Mouse (Mus musculus): ENCODE results near the gene Serpina3b. TPM values are rescaled to one million over a fixed set of nuclear protein-coding genes. Genes with fewer than 3 reads are reported as not detected.

Gene Serpina3b
- not detected in 2 replicates for polyA plus RNA-seq (2015; fragmentation: Nextera tagmentation; extraction: Ambion mirVana)

DNA sequence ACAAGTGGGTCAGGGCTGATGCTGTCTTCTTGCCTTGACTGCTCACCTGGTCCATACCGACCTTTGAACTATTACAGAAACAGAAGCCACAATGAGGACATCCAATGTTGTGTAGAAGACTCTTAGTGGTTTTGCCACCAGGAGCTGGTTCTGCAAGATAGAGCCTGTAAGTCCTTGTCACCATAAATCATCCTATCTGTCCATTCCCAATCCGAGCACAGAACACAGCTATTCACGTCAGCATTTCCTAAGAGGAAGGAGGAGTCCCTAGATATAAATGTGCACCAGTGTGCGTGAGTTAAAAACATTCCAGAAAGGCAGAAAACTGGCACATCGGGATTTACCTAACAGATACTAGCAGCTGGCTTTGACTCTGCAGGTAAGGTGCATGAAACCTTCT is at the start of gene Serpina3b:
TSS of gene Serpina3b (plus strand) at position 301 of the 400 bp plus-strand sequence.

GRCm38 (mm10) chr12:104100768-104101167 is 27.0 kb upstream of the Serpina3b start, which contains the start of gene Serpina5:
TSS of gene Serpina5 (plus strand) at chr12:104101113.

GRCm38 (mm10) chr12:104112333-104112732 is 15.5 kb upstream of the Serpina3b start, which contains the start of gene Serpina3a:
TSS of gene Serpina3a (plus strand) at chr12:104112724.

DNA sequence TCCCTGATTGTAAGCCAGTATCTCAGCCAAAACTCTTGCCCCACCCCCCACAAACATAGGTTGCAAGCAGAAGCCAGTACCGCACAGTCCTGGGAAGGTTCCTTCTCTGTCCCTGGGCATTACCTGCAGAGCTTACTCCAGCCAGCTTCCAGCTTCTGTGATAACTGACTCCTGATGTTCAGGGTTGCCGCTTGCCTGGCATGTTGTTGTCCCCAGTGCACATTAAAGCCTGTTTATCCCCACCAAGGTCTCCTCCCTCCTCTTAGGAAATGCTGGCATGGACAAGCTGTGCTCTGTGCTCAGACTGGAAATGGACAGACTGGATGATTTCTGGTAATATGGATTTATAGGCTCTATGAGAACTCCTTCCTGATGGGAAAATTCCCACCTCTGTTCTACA is 25.9 kb downstream of the Serpina3b start, which contains the start of gene Serpina3c:
TSS of gene Serpina3c (minus strand) at position 215 of the 400 bp plus-strand sequence.

Other genes with a start within 250 kb of the Serpina3b start
- not detected in 2 replicates for gene Serpina1c, start 223.1 kb upstream of the Serpina3b start, polyA plus RNA-seq (2015; fragmentation: Nextera tagmentation; extraction: Ambion mirVana)
- gene Serpina1e, start 169.0 kb upstream of the Serpina3b start, polyA plus RNA-seq (2015; fragmentation: Nextera tagmentation; extraction: Ambion mirVana), result 0.45 TPM in 2 replicates
- gene Serpina11, start 138.0 kb upstream of the Serpina3b start, polyA plus RNA-seq (2015; fragmentation: Nextera tagmentation; extraction: Ambion mirVana), result not detected in 2 replicates
- gene Serpina9, start 114.2 kb upstream of the Serpina3b start, polyA plus RNA-seq (2015; fragmentation: Nextera tagmentation; extraction: Ambion mirVana), result 0.13 and 0.17 TPM in 2 replicates
- not detected in 2 replicates for gene Serpina12, start 83.6 kb upstream of the Serpina3b start, polyA plus RNA-seq (2015; fragmentation: Nextera tagmentation; extraction: Ambion mirVana)
- gene Serpina5, start 26.9 kb upstream of the Serpina3b start, polyA plus RNA-seq (2015; fragmentation: Nextera tagmentation; extraction: Ambion mirVana), result not detected in 2 replicates
- gene Serpina3a, start 15.3 kb upstream of the Serpina3b start, polyA plus RNA-seq (2015; fragmentation: Nextera tagmentation; extraction: Ambion mirVana), result not detected in 2 replicates
- 0.13 TPM in 1 of 2 replicates, not detected in the other for gene Serpina3c, start 25.9 kb downstream of the Serpina3b start, polyA plus RNA-seq (2015; fragmentation: Nextera tagmentation; extraction: Ambion mirVana)
- not detected in 2 replicates for gene Serpina3f, start 86.5 kb downstream of the Serpina3b start, polyA plus RNA-seq (2015; fragmentation: Nextera tagmentation; extraction: Ambion mirVana)
- 2.4 and 3.9 TPM in 2 replicates for gene Serpina3g, start 108.2 kb downstream of the Serpina3b start, polyA plus RNA-seq (2015; fragmentation: Nextera tagmentation; extraction: Ambion mirVana)
- 0.15 TPM in 1 of 2 replicates, not detected in the other for gene Serpina3i, start 135.1 kb downstream of the Serpina3b start, polyA plus RNA-seq (2015; fragmentation: Nextera tagmentation; extraction: Ambion mirVana)
- not detected in 2 replicates for gene Serpina3j, start 186.6 kb downstream of the Serpina3b start, polyA plus RNA-seq (2015; fragmentation: Nextera tagmentation; extraction: Ambion mirVana)
- gene Serpina3k, start 210.5 kb downstream of the Serpina3b start, polyA plus RNA-seq (2015; fragmentation: Nextera tagmentation; extraction: Ambion mirVana), result not detected in 2 replicates
- not detected in 2 replicates for gene Serpina3m, start 210.5 kb downstream of the Serpina3b start, polyA plus RNA-seq (2015; fragmentation: Nextera tagmentation; extraction: Ambion mirVana)